Mouse (Mus musculus) cerebellum, postnatal 25 days (tissue): ENCODE results near the gene Zfp143.
"Not testable (repeated sequence)": the region's sequence is repeated elsewhere in the genome, so short reads cannot be mapped to it uniquely, and the experiment has no call there.

ENCODE experiments used
- DNase-seq, 2 experiments: peaks; one replicate each; pipeline ENCODE4 v3.0.0; 2021; ENCODE audit warnings: mixed read lengths in 2 of 2

Gene Zfp143

DNA sequence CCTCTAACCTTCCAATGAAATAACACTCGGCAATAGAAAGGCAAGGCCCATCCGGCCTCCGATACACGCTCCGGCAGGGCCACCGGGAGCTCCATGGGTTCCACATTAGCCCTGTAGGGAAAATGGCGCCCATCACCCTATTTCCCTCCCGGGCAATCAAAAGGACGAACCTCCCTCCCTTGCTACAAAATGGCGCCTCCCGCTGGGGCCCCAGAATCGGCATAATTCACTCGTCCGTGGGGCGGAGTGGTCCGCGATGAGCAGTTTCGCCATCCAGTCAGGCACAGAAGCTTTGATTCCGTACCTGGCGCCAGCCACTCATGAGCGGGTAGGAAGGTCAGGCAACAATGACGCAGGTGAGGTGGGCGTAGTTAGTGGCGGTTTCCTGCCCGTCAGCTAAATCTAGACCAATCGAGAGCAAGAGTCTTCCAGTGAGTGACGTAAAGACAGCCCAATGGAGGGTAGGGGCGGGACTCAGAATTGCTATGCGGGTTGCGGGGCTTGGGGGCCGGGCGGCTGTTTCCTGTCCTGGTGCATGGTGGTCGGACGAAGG, at the start of gene Zfp143:
Zfp143 (plus strand) TSS at position 19 of the 553 bp plus-strand sequence.
- DNase-seq, result peak; percentile 100

DNA sequence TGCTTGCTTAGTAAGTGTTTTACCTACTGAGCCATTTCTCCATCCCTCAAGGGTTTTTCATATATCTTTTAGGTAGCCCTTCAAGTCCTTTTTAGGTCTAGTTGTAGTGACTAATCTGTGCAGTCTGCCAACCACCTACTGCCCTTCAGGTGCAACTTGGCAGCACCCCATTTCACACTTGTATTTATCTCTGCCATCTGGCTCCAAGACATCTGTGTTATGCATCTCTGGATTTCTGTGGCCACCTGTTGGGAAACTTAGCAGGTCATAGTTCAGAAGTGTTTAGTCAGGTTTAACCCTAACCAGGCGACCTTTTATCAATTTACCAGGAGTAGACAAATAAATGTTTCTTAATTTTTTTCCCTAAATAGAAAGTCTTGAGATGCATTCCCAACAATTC, 49.6 kb upstream of the Zfp143 start:
- no peak for DNase-seq

DNA sequence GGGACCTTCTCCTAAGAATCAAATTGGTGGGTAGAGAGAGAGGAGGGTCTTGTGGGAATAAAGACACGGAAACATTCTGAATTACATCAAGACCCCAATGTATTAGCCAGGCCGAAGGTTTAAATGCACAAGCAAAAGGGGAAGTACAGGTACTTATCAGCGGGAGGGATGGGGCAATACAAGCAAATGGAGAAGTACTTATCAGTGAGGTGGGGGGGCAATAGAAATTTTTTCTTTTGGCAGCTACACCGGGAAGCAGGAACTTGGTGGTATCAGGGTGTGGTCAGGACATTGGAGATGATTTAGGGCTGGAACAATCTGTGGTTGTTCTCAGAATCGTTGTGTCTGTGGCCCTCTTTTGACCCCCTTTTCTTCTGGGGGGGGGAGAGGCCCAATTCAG, 46.7 kb upstream of the Zfp143 start:
- DNase-seq, result no peak

DNA sequence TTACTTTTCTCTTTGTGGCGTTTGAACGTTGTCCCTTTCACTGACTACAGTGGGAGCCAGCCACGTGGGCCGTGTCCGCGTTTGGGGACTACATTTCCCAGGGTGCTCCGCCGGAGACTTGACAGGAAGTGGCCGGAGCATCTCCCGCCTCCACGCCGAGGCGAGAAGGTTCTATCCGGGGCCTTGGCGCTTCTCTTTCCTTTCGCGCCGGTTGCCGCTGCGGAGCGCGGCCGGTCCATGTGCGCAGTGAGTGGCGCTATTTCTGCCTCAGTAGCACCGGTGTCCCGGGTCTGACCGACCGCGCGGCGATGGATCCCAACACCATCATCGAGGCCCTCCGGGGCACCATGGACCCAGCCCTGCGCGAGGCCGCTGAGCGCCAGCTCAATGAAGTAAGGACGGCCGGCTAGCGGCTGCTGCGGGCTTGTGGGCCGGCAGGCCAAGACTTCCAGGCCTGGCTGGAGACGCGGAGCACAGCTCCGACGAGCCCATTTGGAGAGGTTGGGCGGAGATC, 42.8 kb upstream of the Zfp143 start, which contains the start of gene Ipo7:
Ipo7 (plus strand) TSS at position 158 of the 514 bp plus-strand sequence.
- peak; percentile 92 to 94 for DNase-seq

DNA sequence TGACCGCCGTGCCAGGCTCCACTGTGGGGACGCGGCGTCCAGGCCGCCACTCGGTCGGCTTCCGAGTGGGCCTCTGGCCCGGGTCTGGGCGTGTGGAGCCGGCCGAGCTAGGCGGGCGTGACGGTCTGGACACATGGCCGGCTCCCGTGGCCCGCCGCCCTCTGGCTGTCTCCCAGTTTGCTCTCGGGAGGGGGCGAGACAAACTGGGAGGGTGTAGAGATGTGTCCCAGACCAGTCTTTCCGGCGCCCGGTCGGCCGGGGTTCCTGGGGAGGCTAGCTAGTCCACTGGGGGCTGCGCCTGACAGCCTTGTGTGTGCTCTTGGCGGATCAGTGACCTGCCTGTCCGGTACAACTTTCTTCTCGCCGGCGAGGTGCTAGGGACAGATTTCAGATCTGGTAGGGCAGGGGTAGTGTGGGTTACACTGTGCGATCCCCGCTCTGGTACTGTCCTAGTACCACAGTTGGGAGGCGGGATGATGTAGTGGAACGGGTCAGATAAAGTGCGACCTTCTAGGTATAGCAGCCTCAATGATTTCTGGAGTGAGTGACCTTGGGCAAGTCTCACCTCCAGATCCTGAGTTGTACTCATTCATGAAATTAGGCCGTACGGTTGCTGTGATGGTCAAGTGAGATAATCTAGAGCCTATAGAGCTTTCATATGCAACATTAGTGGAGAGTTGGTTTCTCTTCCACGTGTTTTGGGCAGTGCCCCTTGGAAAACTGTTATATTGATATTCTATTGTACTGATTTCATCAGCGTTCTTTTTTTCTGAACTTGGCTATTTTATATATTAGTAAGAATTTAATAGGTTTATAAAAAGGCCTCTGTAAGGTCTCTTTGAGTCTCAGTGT, 42.2 kb upstream of the Zfp143 start:
- peak in 1 of 2 experiments; percentile 75 for DNase-seq

DNA sequence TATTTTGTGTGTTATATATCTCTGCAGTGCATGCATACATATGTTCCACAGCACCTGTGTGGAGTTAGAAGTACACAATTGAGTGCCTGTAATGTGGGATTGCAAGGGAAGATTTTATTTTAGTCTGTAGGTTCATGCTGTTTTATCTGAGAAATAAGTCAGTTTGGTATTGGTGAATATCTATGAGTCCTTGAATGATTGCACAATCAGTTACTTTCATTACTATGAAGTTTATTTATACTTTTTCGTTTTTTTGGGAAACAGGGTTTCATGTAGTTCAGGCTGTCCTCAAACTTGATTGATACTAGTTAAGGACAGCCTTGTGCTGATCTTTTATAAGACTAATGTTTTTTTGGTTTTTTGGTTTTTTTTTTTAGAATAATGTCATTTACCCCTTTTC, 37.5 kb upstream of the Zfp143 start:
- no peak for DNase-seq

DNA sequence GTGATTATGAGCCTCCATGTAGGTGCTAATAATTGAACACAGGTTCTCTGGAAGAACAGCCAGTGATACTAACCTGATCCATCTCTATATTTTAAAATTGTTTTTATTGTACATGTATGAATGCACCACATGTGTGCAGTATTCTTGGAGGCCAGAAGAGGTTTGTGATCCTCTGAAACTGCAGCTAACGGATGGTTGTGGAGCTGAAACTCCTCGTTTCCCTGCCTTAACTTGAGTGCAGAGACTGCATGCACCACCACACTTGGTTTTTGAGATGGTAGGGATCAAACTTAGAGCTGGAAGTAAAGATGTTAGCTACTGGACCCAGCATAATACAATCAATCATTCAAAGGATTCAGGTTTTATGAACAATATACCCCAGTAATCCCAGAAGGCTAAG, 34.4 kb upstream of the Zfp143 start:
- no peak for DNase-seq

DNA sequence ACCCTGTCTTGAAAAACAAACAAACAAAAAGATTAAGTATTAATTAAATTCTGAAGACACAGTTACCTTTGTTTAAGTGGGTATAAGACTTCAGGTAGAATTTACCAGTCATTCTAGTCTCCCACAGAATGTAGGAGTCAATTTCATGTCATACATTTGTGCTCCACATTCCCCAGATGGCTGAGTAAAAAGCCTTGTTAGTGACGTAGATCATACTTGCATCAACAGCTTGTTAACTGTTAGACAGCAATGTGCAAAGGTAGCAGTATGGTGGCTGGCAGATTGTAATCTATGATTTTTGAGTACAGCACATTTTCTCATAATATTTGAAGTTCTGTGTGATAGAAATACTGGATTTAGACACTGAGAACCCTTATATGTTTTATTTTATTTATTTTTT, 32.2 kb upstream of the Zfp143 start:
- no peak for DNase-seq

DNA sequence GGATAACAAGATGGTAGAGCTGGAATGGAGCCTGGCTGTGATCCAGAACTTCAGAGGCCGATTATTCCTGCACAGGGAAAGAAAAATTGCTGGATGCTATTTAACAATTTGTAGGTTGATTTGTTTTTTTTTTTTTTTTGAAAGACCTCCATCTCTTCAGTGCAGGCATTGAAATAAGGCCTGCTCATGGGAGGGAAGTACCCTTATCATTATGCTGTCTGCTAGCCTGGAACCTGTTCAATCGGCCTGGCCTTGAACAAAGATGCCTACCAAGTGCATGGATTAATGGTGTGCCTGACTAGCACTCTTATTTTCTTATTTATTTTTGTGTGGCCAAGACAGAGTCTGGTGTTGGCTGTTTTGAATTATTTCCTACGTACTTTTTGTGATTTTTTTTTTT, 30.7 kb upstream of the Zfp143 start:
- DNase-seq, result no peak

DNA sequence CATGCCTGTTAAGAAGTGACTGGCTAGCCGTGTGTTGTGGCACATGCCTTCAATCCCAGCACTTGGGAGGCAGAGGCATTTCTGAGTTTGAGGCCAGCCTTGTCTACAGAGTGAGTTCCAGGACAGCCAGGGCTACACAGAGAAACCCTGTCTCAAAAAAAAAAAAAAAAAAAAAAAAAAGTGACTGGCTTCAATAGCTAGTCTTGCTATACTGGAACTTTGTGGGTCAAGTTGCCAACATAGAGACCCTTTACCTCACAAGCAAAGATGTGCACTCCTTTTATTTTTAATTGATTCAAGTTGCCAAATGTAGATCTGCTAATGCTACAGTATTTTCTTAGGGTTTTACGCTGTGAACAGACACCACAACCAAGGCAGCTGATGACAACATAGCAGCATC, 3.3 kb upstream of the Zfp143 start:
- DNase-seq, result not testable (repeated sequence)

DNA sequence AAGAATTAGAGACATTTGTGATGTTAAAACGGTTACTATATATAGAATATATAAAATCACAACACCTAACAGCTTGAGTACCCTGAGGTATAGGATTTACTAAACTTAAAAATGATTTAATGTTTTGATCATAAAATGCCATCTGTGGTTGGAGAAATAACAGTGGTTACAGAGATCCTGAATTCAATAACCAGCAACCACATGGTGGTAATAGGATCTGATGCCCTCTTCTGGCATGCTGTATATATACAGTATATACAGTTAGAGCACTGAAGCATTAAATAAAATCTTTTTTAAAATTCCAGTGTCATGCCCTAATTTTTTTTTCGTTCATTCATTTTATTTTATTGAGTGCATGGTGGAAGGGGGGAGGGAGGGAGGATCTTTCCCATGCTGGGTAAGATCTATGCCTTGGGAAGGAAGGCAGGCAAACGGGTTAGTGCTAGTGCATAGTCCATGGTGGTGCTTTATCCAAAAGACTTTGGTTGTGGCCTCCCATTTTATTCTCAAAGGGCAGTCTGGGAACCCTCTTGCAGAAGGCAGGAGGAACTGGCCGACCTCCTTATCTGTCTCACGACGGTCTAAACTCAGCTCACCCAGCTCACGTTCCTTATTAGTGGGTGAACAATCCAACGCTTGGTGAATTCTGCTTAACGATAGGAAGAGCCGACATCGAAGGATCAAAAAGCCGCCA, 1.8 kb upstream of the Zfp143 start:
- DNase-seq, result peak in 1 of 2 experiments; percentile 18

DNA sequence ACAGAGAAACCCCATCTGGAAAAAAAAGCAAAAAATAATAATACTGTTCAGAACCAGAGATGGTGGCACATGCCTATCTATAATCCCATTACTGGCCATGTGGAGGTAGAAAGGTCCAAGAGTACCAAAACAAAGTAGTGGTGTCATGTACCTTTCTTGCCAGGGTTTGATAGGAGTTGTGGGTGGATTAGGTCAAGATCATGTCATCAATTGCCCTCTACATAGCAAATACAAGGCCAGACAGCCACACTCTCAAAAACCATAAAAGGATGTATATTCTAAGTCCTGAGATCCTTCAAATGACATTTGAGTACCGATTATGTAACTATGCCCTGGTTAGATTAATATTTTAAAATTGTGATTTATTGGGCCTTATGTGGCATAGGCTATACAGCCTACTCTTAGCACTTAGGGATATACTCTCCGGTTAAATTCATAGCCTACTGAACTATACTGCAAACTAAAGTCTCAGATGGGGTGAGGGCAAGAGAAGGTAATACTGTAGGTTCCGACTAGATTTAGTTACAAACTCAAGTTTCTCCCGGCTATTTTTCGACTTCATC, 830 bp upstream of the Zfp143 start:
- DNase-seq, result no peak

DNA sequence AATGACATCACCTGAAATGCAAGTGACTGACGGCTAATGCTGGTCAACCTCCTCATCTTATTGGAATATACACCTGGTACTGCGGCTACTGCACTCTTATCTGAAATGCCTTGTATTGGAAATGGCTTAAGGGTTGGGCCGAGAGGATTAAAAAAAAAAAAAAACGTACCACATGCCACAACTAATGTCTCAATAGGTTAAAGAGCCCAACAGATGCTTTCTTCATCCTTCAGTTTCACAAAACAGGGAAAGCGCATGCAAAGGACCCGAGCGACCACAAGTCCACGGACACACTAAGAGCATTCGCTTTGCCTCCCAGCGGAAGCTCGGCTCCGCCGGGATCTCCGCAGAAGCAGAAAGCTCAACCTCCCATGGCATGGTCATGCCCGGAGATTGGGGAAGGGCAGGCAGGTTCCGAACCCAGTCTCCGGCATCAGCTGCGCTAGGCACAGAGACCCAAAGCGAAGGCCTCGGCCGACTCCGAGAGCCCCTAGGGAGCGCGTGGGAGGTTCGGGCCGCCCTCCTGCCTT, 283 bp upstream of the Zfp143 start:
- DNase-seq, result no peak

DNA sequence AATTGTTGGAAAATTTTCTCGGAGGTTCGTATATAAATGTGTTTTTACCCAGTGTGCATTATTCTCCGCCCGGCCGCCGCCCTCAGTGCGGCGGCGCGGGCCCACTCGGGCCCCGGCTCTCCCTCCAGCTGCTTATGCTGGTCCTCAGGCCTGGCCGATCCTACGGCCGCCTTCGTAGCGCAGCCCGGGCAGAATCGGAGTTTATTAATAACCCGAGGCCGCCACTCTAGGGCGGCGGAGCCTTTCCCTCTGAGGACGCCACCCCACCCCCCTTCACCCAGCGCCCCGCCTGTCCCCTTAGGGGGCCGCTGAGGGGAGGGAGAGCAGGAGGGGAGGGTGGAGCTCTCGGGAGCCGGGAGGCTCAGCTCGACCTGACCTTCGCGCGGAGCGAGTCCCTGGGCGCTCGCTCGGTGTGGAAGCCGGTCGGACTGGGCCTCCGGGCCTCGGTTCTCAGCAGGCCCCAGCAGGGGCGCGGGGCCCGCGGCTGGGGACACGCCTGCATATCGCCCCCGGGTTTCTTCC, 796 bp downstream of the Zfp143 start:
- peak; percentile 90 to 91 for DNase-seq

DNA sequence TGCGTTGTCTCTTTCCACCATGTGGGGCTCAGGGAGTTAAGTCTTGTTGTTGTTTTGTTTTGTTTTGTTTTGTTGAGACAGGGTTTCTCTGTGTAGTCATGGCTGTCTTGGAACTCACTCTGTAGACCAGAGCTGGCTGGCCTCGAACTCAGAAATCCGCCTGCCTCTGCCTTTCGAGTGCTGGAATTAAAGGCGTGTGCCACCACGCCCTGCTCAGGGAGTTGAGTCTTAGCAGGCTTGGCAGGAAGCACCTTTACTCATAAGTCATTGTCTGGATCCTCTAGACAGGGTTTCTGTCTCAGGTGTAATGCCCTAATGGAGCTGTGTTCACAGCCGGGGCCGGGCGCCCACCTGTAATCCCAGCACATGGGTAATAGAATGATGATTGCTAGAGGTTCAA, 2.7 kb downstream of the Zfp143 start:
- no peak for DNase-seq

DNA sequence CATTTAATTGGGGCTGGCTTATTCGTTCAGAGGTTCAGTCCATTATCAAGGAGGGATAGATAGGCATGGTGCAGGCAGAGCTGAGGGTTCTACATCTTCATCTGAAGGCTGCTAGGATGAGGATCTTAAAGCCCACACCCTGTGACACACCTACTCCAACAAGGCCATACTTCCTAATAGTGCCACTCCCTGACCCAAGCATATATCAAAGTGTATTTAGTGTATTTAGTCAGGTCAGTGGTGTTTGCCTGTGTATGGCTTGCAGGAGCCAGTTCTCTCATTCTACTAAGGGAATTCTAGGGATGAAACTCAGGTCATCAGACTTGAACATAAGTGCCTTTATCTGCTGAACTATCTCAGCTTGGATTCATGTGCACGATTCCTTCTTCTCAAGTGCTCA, 8.1 kb downstream of the Zfp143 start:
- no peak for DNase-seq

DNA sequence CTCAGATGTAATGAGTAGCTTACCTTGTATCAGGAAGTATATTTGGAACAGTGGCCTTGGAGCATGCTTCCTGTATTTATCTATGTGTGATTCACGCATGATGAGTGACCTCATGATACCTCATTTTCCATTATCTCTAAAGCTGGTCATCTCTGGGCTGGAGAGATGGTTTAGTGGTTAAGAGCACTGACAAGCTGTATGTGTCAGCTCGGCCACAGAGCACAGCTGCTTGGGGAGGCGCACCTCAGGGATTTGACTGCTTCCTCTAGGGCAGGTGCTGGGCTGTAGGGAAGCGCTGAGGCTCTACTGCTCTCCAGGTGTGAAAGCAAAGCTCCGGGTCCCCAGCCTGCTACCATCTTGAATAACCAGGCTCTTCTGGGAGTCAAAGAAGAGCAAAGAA, 17.2 kb downstream of the Zfp143 start:
- no peak for DNase-seq

DNA sequence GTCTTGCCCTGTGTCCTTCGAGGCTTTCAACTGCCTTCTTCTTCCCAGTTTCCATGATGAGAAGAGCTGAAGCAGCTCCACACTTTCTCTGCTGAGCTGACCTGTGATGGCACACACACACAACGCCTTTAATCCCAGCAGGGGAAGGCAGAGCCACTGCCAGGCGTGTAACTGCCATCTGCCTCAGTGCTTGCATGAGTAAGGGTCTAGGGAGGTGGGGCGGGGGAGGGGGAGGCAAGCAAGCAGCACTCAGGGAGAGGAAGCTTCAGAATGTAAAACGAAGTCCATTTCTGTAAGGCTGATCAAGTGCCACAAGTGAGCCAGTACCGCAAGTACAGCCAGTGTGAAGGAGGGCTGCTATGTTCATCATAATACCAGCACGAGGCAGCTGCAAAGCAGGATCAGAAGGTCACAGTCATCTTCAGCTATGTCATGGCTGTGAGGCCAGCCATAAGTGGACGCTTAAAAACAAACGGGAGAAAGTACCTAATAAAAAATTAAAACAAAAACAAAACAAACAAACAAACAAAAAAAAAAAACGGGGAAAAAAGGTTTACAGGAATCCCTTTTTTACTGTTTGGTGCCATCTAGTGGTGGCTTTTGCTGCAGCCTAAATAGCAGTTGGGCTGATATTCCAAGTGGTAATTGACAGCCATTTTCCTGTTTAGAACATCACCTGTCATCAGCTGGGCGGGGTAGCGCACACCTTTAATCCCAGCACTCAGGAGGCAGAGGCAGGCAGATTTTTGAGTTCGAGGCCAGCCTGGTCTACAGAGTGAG, 22.6 kb downstream of the Zfp143 start:
- DNase-seq, result peak; percentile 66 to 83

DNA sequence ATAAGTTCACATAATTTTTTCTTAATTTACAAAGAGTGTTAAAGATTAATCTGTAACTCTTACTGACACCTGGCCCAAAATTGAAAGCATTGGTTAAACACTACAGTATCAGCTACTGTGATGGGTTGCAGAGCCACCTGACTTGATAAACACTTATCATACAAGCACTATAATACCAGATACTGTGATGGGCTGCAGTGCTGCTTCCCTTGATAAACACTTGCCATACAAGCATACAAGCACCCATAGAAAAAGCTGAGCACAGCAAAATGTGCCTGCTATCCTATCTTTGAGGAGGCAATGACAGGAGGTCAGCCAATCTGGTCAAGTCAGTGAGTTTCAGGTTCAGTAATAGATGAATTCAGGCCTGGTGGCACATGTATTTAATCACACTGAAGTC, 24.2 kb downstream of the Zfp143 start:
- no peak for DNase-seq

DNA sequence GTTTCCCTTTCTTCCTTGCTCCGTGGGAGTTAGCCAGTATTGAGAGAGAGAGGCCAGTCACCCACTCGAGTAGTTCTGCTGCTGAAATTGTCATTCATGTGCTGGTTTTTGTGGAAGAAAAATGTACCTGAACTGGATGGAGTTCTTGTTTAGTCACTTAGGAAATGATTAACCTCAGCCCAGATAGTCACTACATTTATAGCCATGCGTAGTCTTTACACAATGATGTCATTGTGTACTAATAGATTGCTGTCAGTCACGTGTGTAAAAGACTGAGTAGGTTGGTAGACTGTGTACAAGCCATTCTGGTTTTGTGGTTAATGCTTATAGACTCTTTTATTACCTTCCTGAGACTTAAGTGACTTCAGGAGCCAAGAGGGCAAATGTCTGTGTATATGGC, 26.9 kb downstream of the Zfp143 start:
- no peak for DNase-seq

DNA sequence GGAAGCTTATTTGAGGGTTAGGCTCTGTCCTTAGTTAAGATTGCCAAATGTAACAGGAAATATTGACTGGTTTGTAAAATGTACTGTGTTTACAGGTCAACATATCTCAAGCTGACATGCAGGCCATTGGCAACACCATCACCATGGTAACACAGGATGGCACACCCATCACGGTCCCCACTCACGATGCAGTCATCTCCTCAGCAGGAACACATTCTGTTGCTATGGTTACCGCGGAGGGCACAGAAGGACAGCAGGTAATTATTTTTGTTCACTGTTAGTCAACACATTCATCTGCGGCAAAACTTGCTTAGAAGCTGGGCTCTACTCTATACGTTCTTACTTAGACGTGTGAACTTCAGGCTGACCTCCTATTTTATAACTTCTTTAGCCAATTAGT, 30.7 kb downstream of the Zfp143 start:
- DNase-seq, result peak; percentile 31 to 60

DNA sequence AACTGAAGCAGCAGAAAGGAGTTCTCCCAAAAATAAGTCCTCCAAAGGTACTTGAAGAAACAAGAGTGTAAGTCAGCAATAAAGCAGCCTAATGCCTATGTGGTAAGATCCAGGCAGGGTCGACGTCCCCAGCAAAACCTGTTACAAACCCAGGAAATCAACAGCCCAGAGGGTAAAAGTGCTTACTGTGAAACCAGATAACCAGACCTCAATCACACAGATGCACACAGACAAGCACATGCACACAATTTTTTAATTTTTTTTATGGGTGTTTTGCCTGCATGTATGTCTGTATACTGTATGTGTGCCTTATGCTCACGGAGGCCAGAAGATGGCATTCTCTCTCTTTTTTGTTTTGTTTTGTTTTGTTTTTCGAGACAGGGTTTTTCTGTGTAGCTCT, 35.3 kb downstream of the Zfp143 start:
- no peak for DNase-seq
